Mouse (Mus musculus) liver, postnatal 0 days (tissue): ENCODE results near the gene Inip. TPM values are rescaled to one million over a fixed set of nuclear protein-coding genes. Genes with fewer than 3 reads are reported as not detected.

Source experiments
- ATAC-seq: fragments of 200-750 bp; cut with Nextera tagmentation; 2 replicates; pipeline ENCODE4 v1.8.0; 2017; ENCODE audit warnings: mild to moderate bottlenecking, moderate library complexity
- DNase-seq: peaks from one replicate; pipeline ENCODE4 v3.0.0-alpha.2; 2016
- H3K27ac ChIP-seq: fragments of 300-500 bp; sonication (generic); 2 replicates; pipeline ENCODE4 v1.5.1; 2014; ENCODE audit warnings: antibody characterized with exemption, moderate library complexity, mild to moderate bottlenecking, low read depth
- H3K27me3 ChIP-seq: fragments of 300-500 bp; sonication (generic); 2 replicates; pipeline ENCODE4 v1.6.1; 2014; ENCODE audit warnings: low read length, control low read depth, mixed read lengths; ENCODE audit not compliant: insufficient read depth
- H3K36me3 ChIP-seq: fragments of 300-500 bp; sonication (generic); replicated peaks from 2 replicates; pipeline ENCODE4 v1.6.1; 2014; ENCODE audit warnings: mild to moderate bottlenecking, control low read depth, low read length, moderate library complexity, mixed read lengths; ENCODE audit not compliant: insufficient read depth
- H3K4me1 ChIP-seq: fragments of 300-500 bp; sonication (generic); 2 replicates; pipeline ENCODE4 v1.6.1; 2014; ENCODE audit warnings: antibody characterized with exemption, mild to moderate bottlenecking, control low read depth; ENCODE audit not compliant: insufficient read depth
- H3K4me2 ChIP-seq: fragments of 300-500 bp; sonication (generic); 2 replicates; pipeline ENCODE4 v1.6.1; 2014; ENCODE audit warnings: low read depth, mild to moderate bottlenecking, low read length, moderate library complexity, mixed read lengths
- H3K4me3 ChIP-seq: fragments of 300-500 bp; sonication (generic); 2 replicates; pipeline ENCODE4 v1.5.1; 2014; ENCODE audit warnings: low read depth, low read length
- H3K9ac ChIP-seq: fragments of 300-500 bp; sonication (generic); replicated peaks from 2 replicates; pipeline ENCODE4 v1.6.1; 2014; ENCODE audit warnings: mild to moderate bottlenecking, moderate library complexity
- H3K9me3 ChIP-seq: fragments of 300-500 bp; sonication (generic); 2 replicates; pipeline ENCODE4 v1.6.1; 2016; ENCODE audit warnings: mild to moderate bottlenecking, control low read depth, low read length, mixed read lengths
- CTCF ChIP-seq: sonication (generic); IDR thresholded peaks from 2 replicates; pipeline ENCODE4 v1.5.1; 2016; ENCODE audit warnings: antibody characterized with exemption, low read depth
- EP300 ChIP-seq: IDR thresholded peaks from 2 replicates; pipeline ENCODE4 v1.6.1; 2016; ENCODE audit warnings: antibody characterized with exemption, low read depth, mild to moderate bottlenecking
- WGBS: fragments of 180-500 bp; shearing (Covaris S2); extraction: QIAGEN DNeasy Blood & Tissue Kit; methylation state at CpG from one replicate; pipeline ENCODE4 v1.1.7; 2014; ENCODE audit not compliant: insufficient replicate concordance; 5-methylcytosine and 5-hydroxymethylcytosine counted together
- polyA plus RNA-seq: library from polyadenylated mRNA; unstranded; fragments of >200 nt; fragmentation: Nextera tagmentation; extraction: Ambion mirVana; gene quantifications from 2 replicates; pipeline ENCODE4 v1.2.1, GENCODE M21; 2015

Inip gene
- polyA plus RNA-seq, 1 experiment from 2014 or later = 12.6 TPM

- no peak overlapping the region for H3K4me3 ChIP-seq
- no peak overlapping the region for H3K4me2 ChIP-seq
- no peak overlapping the region for H3K9ac ChIP-seq
- 56% methylated on average over 10 of the region's 10 CpGs for WGBS
- no peak overlapping the region for H3K27ac ChIP-seq
- ATAC-seq (no peak), DNase-seq (peak; percentile 35)
- H3K36me3 ChIP-seq = no peaks in the 10 kb centered on the region
- no peaks in the 10 kb centered on the region for H3K9me3 ChIP-seq
- peaks cover 4% of the 10 kb centered on the region; the same call in 1 of the 2 replicates for H3K4me1 ChIP-seq
- H3K27me3 ChIP-seq = no peaks in the 10 kb centered on the region
- peak; percentile 64 for TF ChIP-seq CTCF
- TF ChIP-seq EP300 = no peak
Measured at GRCm38 (mm10) chr4:59760636-59761364, 40.6 kb downstream of the Inip start.

GRCm38 (mm10) chr4:59760016-59760415 is 41.4 kb downstream of the Inip start:
- no peak overlapping the region for H3K27ac ChIP-seq
- no peaks in the 10 kb centered on the region for H3K27me3 ChIP-seq
- no peak for TF ChIP-seq EP300
- peak; percentile 39 for TF ChIP-seq CTCF
- H3K9me3 ChIP-seq = no peaks in the 10 kb centered on the region
- no peaks in the 10 kb centered on the region for H3K36me3 ChIP-seq
- no peak overlapping the region for H3K4me2 ChIP-seq
- 70% methylated on average over 4 of the region's 4 CpGs for WGBS
- H3K4me3 ChIP-seq = no peak overlapping the region
- no peak for DNase-seq
- H3K4me1 ChIP-seq = peaks cover 4% of the 10 kb centered on the region; the same call in 1 of the 2 replicates
- H3K9ac ChIP-seq = no peak overlapping the region
- ATAC-seq = no peak

- ATAC-seq = no peak
- no peak overlapping the region for H3K27ac ChIP-seq
Measured at GRCm38 (mm10) chr4:59757452-59758435, 43.6 kb downstream of the Inip start.

GRCm38 (mm10) chr4:59756332-59757082 is 44.9 kb downstream of the Inip start:
- H3K9me3 ChIP-seq = no peaks in the 10 kb centered on the region
- H3K4me1 ChIP-seq = 0 out of 2 replicates have a peak, but pooled peaks cover 4% of the 10 kb centered on the region
- no peak overlapping the region for H3K27ac ChIP-seq
- H3K27me3 ChIP-seq = no peaks in the 10 kb centered on the region
- no peak overlapping the region for H3K4me2 ChIP-seq
- H3K9ac ChIP-seq = no peak overlapping the region
- WGBS = 68% methylated on average over 9 of the region's 9 CpGs
- no peaks in the 10 kb centered on the region; the same call in 1 of the 2 replicates for H3K36me3 ChIP-seq
- ATAC-seq = no peak
- TF ChIP-seq CTCF (no peak), EP300 (peak; percentile 28; the same call in 1 of the 2 replicates)
- DNase-seq = no peak
- H3K4me3 ChIP-seq = no peak overlapping the region

More at GRCm38 (mm10) chr4:59757452-59758435, 43.6 kb downstream of the Inip start:
- H3K4me3 ChIP-seq = no peak overlapping the region
- H3K27me3 ChIP-seq = no peaks in the 10 kb centered on the region
- H3K4me1 ChIP-seq = 0 out of 2 replicates have a peak, but pooled peaks cover 4% of the 10 kb centered on the region
- H3K4me2 ChIP-seq = no peak overlapping the region
- no peak for DNase-seq
- TF ChIP-seq EP300 (no peak), CTCF (no peak)
- H3K9ac ChIP-seq = no peak overlapping the region
- no peaks in the 10 kb centered on the region; the same call in 1 of the 2 replicates for H3K36me3 ChIP-seq
- WGBS = 80% methylated on average over 12 of the region's 12 CpGs
- H3K9me3 ChIP-seq = no peaks in the 10 kb centered on the region

GRCm38 (mm10) chr4:59753491-59754140 is 47.8 kb downstream of the Inip start:
- no peak for TF ChIP-seq CTCF
- TF ChIP-seq EP300 = no peak
- no peak overlapping the region for H3K27ac ChIP-seq
- H3K27me3 ChIP-seq = no peaks in the 10 kb centered on the region
- no peaks in the 10 kb centered on the region; the same call in 1 of the 2 replicates for H3K36me3 ChIP-seq
- no peaks in the 10 kb centered on the region for H3K9me3 ChIP-seq
- 0 out of 2 replicates have a peak, but pooled peaks cover 4% of the 10 kb centered on the region for H3K4me1 ChIP-seq
- H3K4me2 ChIP-seq = no peak overlapping the region
- WGBS = 57% methylated on average over 13 of the region's 13 CpGs
- ATAC-seq (no peak), DNase-seq (no peak)
- no peak overlapping the region for H3K4me3 ChIP-seq
- H3K9ac ChIP-seq = no peak overlapping the region
